ENCODE assay signal across 19 mouse cellular contexts in genomic region chr5:37150650-37151049, GRCm38 (mm10).
"Had no signal": no experiment of that assay in that cellular context is flagged by ENCODE, and none has a peak within 500 bp of the region (broad histone marks: within the 10 kb centered on the region; RNA-seq: fewer than 3 reads in every experiment).

No protein-coding gene starts in this region.

- H3K9ac ChIP-seq: lung, embryonic 14.5 days; midbrain, embryonic 12.5 days; neural tube, embryonic 13.5 days; neural tube, embryonic 15.5 days had no signal

- H3K27ac ChIP-seq: midbrain, embryonic 10.5 days; midbrain, embryonic 12.5 days; neural tube, embryonic 13.5 days; neural tube, embryonic 15.5 days had no signal

- H3K4me2 ChIP-seq: lung, embryonic 14.5 days; midbrain, embryonic 12.5 days; neural tube, embryonic 13.5 days; neural tube, embryonic 15.5 days had no signal

- H3K9me3 ChIP-seq: midbrain, embryonic 10.5 days; midbrain, embryonic 12.5 days; neural tube, embryonic 13.5 days; neural tube, embryonic 15.5 days had no signal

- H3K36me3 ChIP-seq: midbrain, embryonic 10.5 days; midbrain, embryonic 12.5 days; neural tube, embryonic 13.5 days; neural tube, embryonic 15.5 days had no signal

- H3K4me1 ChIP-seq: midbrain, embryonic 10.5 days; midbrain, embryonic 12.5 days; neural tube, embryonic 13.5 days; neural tube, embryonic 15.5 days had no signal

- DNase-seq: lung, adult 18-20 months; lung, embryonic 14.5 days; lung, postnatal 10 days; lung, postnatal 4 days; midbrain, embryonic 14.5 days; retina, postnatal 1 day; right cerebral cortex, adult 18-20 months; right cerebral cortex, postnatal 25 days; right cerebral cortex, postnatal 4 days; spleen, adult 18-20 months; thymus, adult 18-20 months; thymus, postnatal 14 days; thymus, postnatal 36 days had no signal

- ATAC-seq: midbrain, embryonic 16.5 days had no signal

- H3K4me3 ChIP-seq: midbrain, embryonic 10.5 days; midbrain, embryonic 12.5 days; myocyte; neural tube, embryonic 13.5 days; neural tube, embryonic 15.5 days had no signal

- H3K27me3 ChIP-seq: midbrain, embryonic 12.5 days; neural tube, embryonic 15.5 days had no signal
